Mouse (Mus musculus) olfactory bulb, adult 2 months (tissue): ENCODE data around the gene Slc2a3. TPM values are rescaled to one million over a fixed set of nuclear protein-coding genes. Genes with fewer than 3 reads are reported as not detected.

Experiments used
- H3K27ac ChIP-seq: fragments of 200-500 bp; 2 replicates; pipeline ENCODE4 v1.5.1; 2012; ENCODE audit warnings: low read depth, low read length; ENCODE audit not compliant: insufficient read depth
- H3K4me1 ChIP-seq: fragments of 200-500 bp; 2 replicates; pipeline ENCODE4 v1.6.1; 2012; ENCODE audit warnings: low read length; ENCODE audit not compliant: control insufficient read depth, insufficient read depth
- H3K4me3 ChIP-seq: fragments of 200-500 bp; 2 replicates; pipeline ENCODE4 v1.5.1; 2012; ENCODE audit warnings: mild to moderate bottlenecking, low read depth, low read length, moderate library complexity; ENCODE audit not compliant: insufficient read depth
- CTCF ChIP-seq: fragments of 200-500 bp; IDR thresholded peaks from 2 replicates; pipeline ENCODE4 v1.5.1; 2012; ENCODE audit warnings: low read depth, mild to moderate bottlenecking, low read length, moderate library complexity; ENCODE audit not compliant: insufficient read depth
- POLR2A ChIP-seq: fragments of 200-500 bp; IDR thresholded peaks from 2 replicates; pipeline ENCODE4 v1.6.1; 2012; ENCODE audit warnings: mild to moderate bottlenecking, low read depth, low read length, moderate library complexity; ENCODE audit not compliant: insufficient read depth
- WGBS: fragments of 180-500 bp; shearing (Covaris S2); methylation state at CpG from one replicate; pipeline ENCODE4 v1.1.7; 2018; 5-methylcytosine and 5-hydroxymethylcytosine counted together
- polyA plus RNA-seq: library from polyadenylated mRNA; stranded (reverse); fragments of >200 nt; gene quantifications from 2 replicates; pipeline ENCODE4 v1.2.4, GENCODE M21; 2012; ENCODE audit warnings: low replicate concordance; ENCODE audit not compliant: missing spikeins, insufficient read depth, insufficient read length

Slc2a3 gene
- polyA plus RNA-seq: not detected in 2 replicates

DNA sequence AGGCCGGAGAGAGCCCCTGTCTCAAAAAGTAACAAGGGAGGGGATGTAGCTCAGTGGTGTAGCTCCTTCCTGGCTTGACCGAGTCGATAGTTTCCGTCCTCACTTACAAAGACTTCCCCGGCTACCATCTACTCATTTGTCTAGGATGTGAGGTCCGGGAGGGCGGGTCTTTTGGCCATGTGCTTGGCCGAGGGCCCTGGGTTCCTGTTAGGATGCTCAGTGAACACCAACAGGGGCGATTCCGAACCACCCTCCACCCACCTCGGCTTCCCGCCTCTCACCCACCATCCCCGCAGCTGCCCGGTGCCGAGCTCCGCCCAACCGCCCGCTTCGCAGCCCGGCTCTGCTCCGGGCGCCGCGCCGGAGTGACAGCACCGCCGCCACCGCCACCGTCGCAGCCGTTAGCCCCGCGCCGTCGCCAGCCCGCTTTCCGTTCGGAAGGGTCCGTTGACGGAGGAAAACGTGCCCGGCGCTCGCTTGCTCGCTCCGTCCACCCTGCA is at the start of gene Slc2a3:
Gene Slc2a3, minus strand, starts transcription at position 340 of the 500 bp plus-strand sequence.
- under 1% methylated on average over 46 of the region's 46 CpGs for WGBS
- TF ChIP-seq POLR2A (no peak), CTCF (no peak)
- peaks cover 9% of the 10 kb centered on the region for H3K4me1 ChIP-seq
- H3K27ac ChIP-seq: peak within 1 kb of the TSS; percentile 59
- H3K4me3 ChIP-seq: peak within 1 kb of the TSS; percentile 64

DNA sequence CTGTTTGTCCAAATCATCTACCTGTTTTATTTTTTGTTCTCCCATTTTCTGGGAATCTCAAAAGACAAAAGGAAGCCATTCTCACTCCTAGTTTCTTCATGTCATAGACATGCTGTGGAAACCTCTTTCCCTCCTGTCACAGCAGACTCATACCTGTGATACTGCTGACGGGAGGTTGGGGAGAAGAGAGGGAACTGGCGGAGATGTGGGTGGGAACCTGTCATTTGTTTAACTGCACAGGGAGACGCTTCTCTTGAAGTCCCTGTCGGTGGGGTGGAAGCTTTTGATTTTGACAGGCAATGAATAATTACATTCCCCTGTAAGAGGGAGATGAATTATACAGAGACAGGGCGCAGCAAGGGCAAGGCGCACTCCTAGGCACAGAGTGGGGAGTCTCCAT is 42.3 kb upstream of the Slc2a3 start:
- WGBS: 81% methylated on average over 6 of the region's 6 CpGs
- TF ChIP-seq POLR2A: no peak
- TF ChIP-seq CTCF: no peak

DNA sequence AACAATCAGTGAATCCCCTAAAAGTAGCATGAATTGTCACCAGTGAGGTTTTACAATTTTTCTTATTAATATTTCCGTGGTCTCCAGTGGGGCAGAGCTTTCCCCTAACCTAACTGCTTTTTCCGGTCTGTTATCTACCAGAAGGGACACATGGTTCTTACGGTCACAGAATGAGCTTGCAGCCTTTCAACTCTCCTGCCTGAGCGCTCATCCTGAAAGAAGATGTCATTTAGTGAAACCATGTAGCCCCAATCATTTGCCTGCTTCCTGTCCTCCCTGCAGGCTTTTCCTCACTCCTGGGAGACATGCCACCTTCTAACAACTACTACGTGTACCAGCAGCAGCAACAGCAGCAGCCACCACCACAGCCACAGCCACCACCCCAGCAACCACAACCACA is 36.1 kb upstream of the Slc2a3 start:
- WGBS: 90% methylated on average over 5 of the region's 5 CpGs
- TF ChIP-seq POLR2A (no peak), CTCF (no peak)
- Histone ChIP-seq H3K4me1 (0 out of 2 replicates have a peak, but pooled peaks cover under 1% of the 10 kb centered on the region), H3K4me3 (no peak overlapping the region), H3K27ac (no peak overlapping the region)

More for the DNA sequence above, 42.3 kb upstream of the Slc2a3 start:
- H3K4me1 ChIP-seq: no peaks in the 10 kb centered on the region
- H3K27ac ChIP-seq: no peak overlapping the region
- no peak overlapping the region for H3K4me3 ChIP-seq

DNA sequence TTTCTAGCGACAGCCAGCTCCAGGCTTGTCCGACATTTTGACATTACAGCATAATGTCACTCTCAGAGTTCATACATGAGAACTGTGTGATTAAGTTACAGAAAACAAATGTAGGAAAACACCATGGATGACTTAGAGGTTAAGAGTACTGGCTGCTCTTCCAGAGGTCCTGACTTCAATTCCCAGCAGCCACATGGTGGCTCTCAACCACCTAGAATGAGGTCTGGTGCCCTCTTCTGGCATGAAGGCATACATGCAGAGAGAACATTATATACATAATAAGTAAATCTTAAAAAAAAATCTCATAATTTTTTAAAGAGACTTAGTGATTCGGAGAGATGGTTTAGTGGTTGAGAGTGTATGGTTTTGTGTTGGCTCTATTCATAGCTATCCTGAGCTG is 35.5 kb upstream of the Slc2a3 start:
- TF ChIP-seq CTCF (no peak), POLR2A (no peak)
- no peak overlapping the region for H3K4me3 ChIP-seq
- H3K27ac ChIP-seq: no peak overlapping the region
- 99% methylated on average over 3 of the region's 3 CpGs for WGBS
- peaks cover 2% of the 10 kb centered on the region; the same call in 1 of the 2 replicates for H3K4me1 ChIP-seq

DNA sequence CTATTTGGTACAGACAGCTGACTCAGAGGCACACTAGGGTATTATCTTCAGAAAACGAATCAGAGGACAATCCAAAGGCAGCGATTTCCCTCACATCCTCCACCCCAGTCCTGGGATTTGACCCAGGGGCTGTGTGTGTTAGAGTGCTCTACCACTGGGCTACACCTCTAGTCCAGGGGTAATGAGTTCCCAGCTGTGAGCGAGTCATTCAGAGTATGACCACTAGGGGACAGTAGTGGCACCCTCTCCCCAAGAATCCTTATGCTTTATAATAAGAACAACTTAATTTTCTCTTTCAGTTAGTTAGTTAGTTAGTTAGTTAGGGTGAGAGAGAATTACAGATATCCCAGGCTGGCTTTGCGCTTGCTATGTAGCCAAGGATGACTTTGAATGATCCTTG is 32.9 kb upstream of the Slc2a3 start:
- no peak overlapping the region for H3K4me3 ChIP-seq
- H3K27ac ChIP-seq: no peak overlapping the region
- WGBS: 70% methylated on average over 4 of the region's 4 CpGs
- TF ChIP-seq POLR2A (no peak), CTCF (no peak)
- H3K4me1 ChIP-seq: peaks cover 2% of the 10 kb centered on the region; the same call in 1 of the 2 replicates

DNA sequence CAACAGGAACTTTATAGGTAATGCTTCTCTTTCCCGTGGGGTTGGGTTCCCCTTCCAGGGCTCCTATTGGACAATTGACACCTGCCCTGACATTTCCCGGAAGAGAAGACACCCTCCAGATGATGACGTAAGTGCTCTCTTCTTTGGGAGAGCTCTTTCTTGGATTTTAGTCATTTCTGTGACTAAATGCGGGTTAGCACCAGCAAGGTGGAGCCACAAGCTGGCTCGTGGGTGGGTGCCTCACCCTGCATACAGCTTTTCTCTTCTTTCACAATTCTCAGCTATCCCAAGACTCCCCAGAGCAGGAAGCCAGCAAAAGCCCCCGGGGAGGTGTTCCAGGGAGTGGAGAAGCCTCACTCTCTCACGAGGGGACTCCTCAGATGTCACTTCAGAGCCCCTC is 31.4 kb upstream of the Slc2a3 start:
- WGBS: 61% methylated on average over 7 of the region's 7 CpGs
- no peak for TF ChIP-seq POLR2A
- TF ChIP-seq CTCF: no peak
- Histone ChIP-seq H3K27ac (no peak overlapping the region), H3K4me3 (no peak overlapping the region), H3K4me1 (peaks cover 2% of the 10 kb centered on the region; the same call in 1 of the 2 replicates)

DNA sequence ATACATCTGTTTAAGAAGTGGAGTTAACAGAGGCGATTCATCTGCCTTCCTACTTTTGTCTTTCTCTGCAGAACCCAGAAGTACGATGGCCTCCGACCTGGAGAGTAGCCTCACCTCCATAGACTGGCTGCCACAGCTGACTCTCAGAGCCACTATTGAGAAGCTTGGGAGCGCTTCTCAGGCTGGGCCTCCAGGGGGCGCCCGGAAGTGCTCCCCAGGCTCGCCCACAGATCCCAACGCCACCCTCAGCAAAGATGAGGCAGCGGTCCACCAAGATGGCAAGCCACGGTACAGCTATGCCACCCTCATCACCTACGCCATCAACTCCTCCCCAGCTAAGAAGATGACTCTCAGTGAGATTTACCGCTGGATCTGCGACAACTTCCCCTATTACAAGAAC is 26.6 kb upstream of the Slc2a3 start:
- 51% methylated on average over 13 of the region's 13 CpGs for WGBS
- Histone ChIP-seq H3K4me3 (no peak overlapping the region), H3K4me1 (peaks cover 28% of the 10 kb centered on the region), H3K27ac (no peak overlapping the region)
- TF ChIP-seq POLR2A (no peak), CTCF (peak; percentile 33; the same call in 1 of the 2 replicates)

DNA sequence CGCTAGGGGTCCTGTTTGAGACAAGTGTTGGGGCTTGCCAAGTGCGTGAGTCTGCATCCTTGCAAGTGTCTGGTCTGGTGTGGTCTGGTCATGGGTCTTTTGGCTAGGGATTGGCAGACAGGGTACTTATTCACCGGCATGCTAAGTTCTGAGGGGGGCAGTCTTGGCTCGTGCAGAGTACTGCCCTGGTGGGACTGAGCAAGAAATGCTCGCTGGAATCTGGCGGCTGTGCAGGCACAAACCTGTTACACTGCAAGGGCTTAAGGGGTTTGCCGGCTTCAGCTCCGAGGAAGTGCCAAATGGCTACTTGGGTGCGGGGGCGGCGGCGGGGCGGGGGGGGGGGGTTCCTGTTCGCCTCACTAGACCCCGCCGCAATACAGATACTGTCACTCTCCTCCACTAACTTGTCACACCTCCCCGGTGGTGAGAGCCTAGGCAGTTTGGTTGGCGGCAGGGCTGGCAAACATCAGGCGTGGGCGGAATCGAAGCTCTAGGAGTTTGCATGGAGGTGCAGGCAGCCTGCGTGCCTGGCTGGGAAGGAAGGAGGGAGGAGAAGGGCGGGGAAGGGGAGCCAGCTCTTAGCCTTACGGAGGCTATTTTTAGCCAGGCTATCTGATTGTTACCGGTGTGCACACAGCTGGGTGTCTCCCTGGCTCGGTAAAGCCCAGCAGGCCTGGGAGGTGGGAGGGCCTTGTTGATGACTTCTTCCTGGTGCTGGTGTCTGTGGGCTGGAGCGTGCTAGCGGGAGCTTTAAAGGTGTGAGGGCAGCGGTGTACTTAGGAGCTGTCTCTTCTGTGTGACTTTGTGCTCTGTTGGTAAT is 24.7 kb upstream of the Slc2a3 start:
- Histone ChIP-seq H3K4me3 (peak overlapping the region; percentile 45), H3K4me1 (peaks cover 38% of the 10 kb centered on the region), H3K27ac (peak overlapping the region; percentile 65)
- no peak for TF ChIP-seq CTCF
- no peak for TF ChIP-seq POLR2A
- 2% methylated on average over 29 of the region's 29 CpGs for WGBS

DNA sequence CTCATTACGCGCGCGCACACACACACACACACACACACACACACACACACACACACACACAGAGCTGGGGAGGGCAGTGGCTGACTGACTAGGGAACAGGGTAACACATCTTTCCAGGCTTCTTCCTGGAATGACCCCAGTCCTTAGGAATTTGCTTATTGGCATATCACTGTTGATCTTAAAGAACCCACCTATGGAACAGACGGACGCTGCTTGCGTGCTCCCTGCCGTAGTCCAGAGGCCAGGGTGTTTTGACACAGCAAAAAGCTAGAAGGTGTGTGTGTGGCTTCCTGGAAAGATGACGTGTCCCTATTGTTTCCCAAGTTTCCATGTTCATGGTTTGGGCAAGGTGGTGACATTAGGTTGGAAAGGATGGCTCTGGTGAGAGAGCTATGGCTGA is 23.7 kb upstream of the Slc2a3 start:
- Histone ChIP-seq H3K4me1 (peaks cover 48% of the 10 kb centered on the region), H3K27ac (0 out of 2 replicates have a peak overlapping the region, but pooled peaks have one; percentile 46), H3K4me3 (no peak overlapping the region)
- TF ChIP-seq CTCF (no peak), POLR2A (no peak)
- WGBS: 96% methylated on average over 9 of the region's 9 CpGs
